ENCODE assay signal across 8 mouse cellular contexts in the genomic region with DNA sequence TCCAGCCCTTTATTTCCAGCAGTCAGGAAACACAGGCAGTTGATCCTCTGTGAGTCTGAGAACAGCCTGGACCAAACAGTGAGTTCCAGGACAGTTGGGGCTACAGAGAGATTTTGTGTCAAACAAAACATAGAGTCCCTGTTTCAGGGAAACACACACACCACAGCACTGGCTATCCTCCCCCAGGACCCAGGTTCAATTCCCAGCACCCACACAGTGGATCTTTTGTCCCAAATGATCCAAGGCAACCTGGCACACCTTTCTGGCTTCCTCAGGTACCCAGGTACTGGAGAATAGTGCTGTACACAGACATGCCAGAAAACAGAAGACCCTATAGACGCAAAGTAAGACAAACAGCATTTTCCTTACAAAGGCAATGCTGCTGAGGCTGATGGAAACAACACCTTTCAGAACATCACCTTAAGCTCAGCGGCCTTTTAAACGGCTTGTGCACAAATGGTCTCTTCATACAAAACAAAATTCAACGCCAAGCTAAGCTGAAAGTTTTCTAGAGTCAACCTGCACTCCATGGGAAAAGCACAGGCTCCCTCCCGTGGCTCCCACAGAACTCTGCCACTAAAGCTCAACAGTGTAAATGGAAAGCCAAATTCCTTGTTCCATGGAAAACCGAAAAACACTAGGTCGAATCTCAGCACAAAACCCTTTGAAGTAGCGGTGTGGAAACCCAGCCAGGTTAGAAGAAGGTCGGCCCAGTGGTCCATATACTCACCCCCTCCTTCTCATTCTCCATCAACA. TPM values are rescaled to one million over a fixed set of nuclear protein-coding genes. Genes with fewer than 3 reads are reported as not detected.
DNase-seq lines count a peak whose midpoint lies in the region; ATAC-seq and TF ChIP-seq lines count a peak whose summit lies in the region.

No protein-coding gene starts in this region.

- in situ Hi-C loops in ES-E14 (cut with MboI; ENCODE audit: low sequenced_read_pairs in 2 of 2, unreplicated experiment in 2 of 2) = no loop called here

- peak overlapping the region; percentile 80 for H3K4me2 ChIP-seq in heart, embryonic 12.5 days
- peak overlapping the region; percentile 88 for H3K4me2 ChIP-seq in heart, embryonic 16.5 days (ENCODE audit: low read depth, low read length)

- ATAC-seq in heart, embryonic 12.5 days (ENCODE audit: insufficient number of reproducible peaks, low FRiP score) = no peak
- ATAC-seq in heart, embryonic 16.5 days (replicated peaks; ENCODE audit: extremely low read depth, insufficient read depth, low FRiP score) = no peak

- WGBS in heart, embryonic 12.5 days = 26% methylated on average over 9 of the region's 9 CpGs
- WGBS in heart, embryonic 16.5 days = 25% methylated on average over 9 of the region's 9 CpGs

- DNase-seq in heart, postnatal 4 days = no peak
- no peak for DNase-seq in ES-E14 (ENCODE audit: low read depth, low spot score)
- peak; percentile 2 for DNase-seq in lung, postnatal 10 days
- no peak for DNase-seq in ovary, postnatal 14 days (ENCODE audit: low spot score)
- DNase-seq in thymus, postnatal 4 days = no peak
- no peak for DNase-seq in left cerebral cortex, adult 18-20 months (ENCODE audit: low spot score in 2 of 2)

- H3K9me3 ChIP-seq in heart, embryonic 12.5 days (replicated peaks) = no peaks in the 10 kb centered on the region
- H3K9me3 ChIP-seq in ES-E14 (ENCODE audit: control insufficient read depth, insufficient read depth, low read depth, low read length) = no peaks in the 10 kb centered on the region
- no peaks in the 10 kb centered on the region for H3K9me3 ChIP-seq in heart, embryonic 16.5 days (replicated peaks; ENCODE audit: control insufficient read depth, low read length)

- peak overlapping the region; percentile 94 for H3K27ac ChIP-seq in heart, embryonic 12.5 days (ENCODE audit: poor library complexity, severe bottlenecking)
- peak overlapping the region; percentile 87 for H3K27ac ChIP-seq in ES-E14 (ENCODE audit: insufficient read depth, low read depth, low read length, poor library complexity, severe bottlenecking)
- peak overlapping the region; percentile 97 for H3K27ac ChIP-seq in heart, embryonic 16.5 days (ENCODE audit: low read length)

- H3K9ac ChIP-seq in heart, embryonic 12.5 days = peak overlapping the region; percentile 77
- H3K9ac ChIP-seq in ES-E14 (ENCODE audit: insufficient read depth, low read depth, low read length, poor library complexity, severe bottlenecking) = peak overlapping the region; percentile 97
- peak overlapping the region; percentile 90 for H3K9ac ChIP-seq in heart, embryonic 16.5 days (ENCODE audit: low read length)

- H3K4me3 ChIP-seq in heart, embryonic 12.5 days = peak overlapping the region; percentile 93
- peak overlapping the region; percentile 95 to 99 for H3K4me3 ChIP-seq in ES-E14 (ENCODE audit: insufficient read depth in 1 of 2, low read depth in 1 of 2, low read length in 2 of 2, poor library complexity in 1 of 2, severe bottlenecking in 1 of 2)
- H3K4me3 ChIP-seq in heart, embryonic 16.5 days (ENCODE audit: low read length) = peak overlapping the region; percentile 74

- no peaks in the 10 kb centered on the region for H3K27me3 ChIP-seq in heart, embryonic 12.5 days (replicated peaks)
- no peaks in the 10 kb centered on the region for H3K27me3 ChIP-seq in heart, embryonic 16.5 days (ENCODE audit: control insufficient read depth, insufficient read depth, low read length)

- H3K36me3 ChIP-seq in heart, embryonic 12.5 days = peaks cover 51% of the 10 kb centered on the region
- H3K36me3 ChIP-seq in ES-E14 (ENCODE audit: control insufficient read depth, insufficient read depth, low read length, poor library complexity, severe bottlenecking) = peaks cover 42% of the 10 kb centered on the region
- peaks cover 30% of the 10 kb centered on the region for H3K36me3 ChIP-seq in heart, embryonic 16.5 days (ENCODE audit: control insufficient read depth, insufficient read depth)

- peaks cover 35% of the 10 kb centered on the region for H3K4me1 ChIP-seq in heart, embryonic 12.5 days (replicated peaks)
- peaks cover 5 to 19% of the 10 kb centered on the region in 2 experiments; a peak in 3 of 4 replicates for H3K4me1 ChIP-seq in ES-E14 (ENCODE audit: control insufficient read depth in 2 of 2, insufficient read depth in 2 of 2, low read length in 2 of 2, poor library complexity in 1 of 2)
- H3K4me1 ChIP-seq in heart, embryonic 16.5 days (ENCODE audit: control insufficient read depth, insufficient read depth, low read length) = peaks cover 29% of the 10 kb centered on the region

TF ChIP-seq in ES-E14, 5 proteins besides CTCF, POLR2A, EP300 and RAD21:
- TF ChIP-seq MAFK (IDR thresholded peaks at IDR 0.05; ENCODE audit: insufficient read depth, low read depth, low read length) (no peak), HCFC1 (IDR thresholded peaks at IDR 0.05; ENCODE audit: borderline replicate concordance, insufficient read depth, low read length) (no peak), ZNF384 (IDR thresholded peaks at IDR 0.05; ENCODE audit: low read depth, low read length) (no peak), CHD2 (IDR thresholded peaks at IDR 0.05; ENCODE audit: low read depth, low read length) (no peak), ZC3H11A (IDR thresholded peaks at IDR 0.05; ENCODE audit: borderline replicate concordance, low read depth, low read length) (no peak)

RNA-seq across cellular contexts. Expression of a gene that starts 1.4 kb away (rescaled TPM):
- polyA plus RNA-seq in heart, embryonic 12.5 days (2016; fragmentation: Nextera tagmentation; extraction: Ambion mirVana) = 67.5 and 73.3 TPM in 2 replicates
- total RNA-seq in heart, postnatal 4 days (2021) = 10 to 100 TPM; 38.2 to 46.0 TPM
- 68.0 and 72.4 TPM in 2 replicates for total RNA-seq in ES-E14 (2012; rRNA removed)
- polyA plus RNA-seq in heart, embryonic 16.5 days (2015; fragmentation: Nextera tagmentation; extraction: Ambion mirVana) = 57.1 and 59.8 TPM in 2 replicates
- total RNA-seq in left cerebral cortex, adult 18-20 months (2021) = 100 to 1,000 TPM; 128 to 133 TPM

RNA-seq across cellular contexts. Expression of a gene that starts 7.5 kb away (rescaled TPM):
- polyA plus RNA-seq in heart, embryonic 12.5 days (2016; fragmentation: Nextera tagmentation; extraction: Ambion mirVana) = 18.7 and 20.3 TPM in 2 replicates
- 10 to 100 TPM; 10.5 to 12.5 TPM for total RNA-seq in heart, postnatal 4 days (2021)
- total RNA-seq in ES-E14 (2012; rRNA removed) = 61.2 and 84.6 TPM in 2 replicates
- polyA plus RNA-seq in heart, embryonic 16.5 days (2015; fragmentation: Nextera tagmentation; extraction: Ambion mirVana) = 16.7 and 16.9 TPM in 2 replicates
- total RNA-seq in left cerebral cortex, adult 18-20 months (2021) = 1 to 10 TPM; 7.6 to 9.0 TPM

RNA-seq across cellular contexts. Expression of a gene that starts 9.4 kb away (rescaled TPM):
- polyA plus RNA-seq in heart, embryonic 12.5 days (2016; fragmentation: Nextera tagmentation; extraction: Ambion mirVana) = 35.4 and 36.0 TPM in 2 replicates
- 10 to 100 TPM; 38.2 to 41.4 TPM for total RNA-seq in heart, postnatal 4 days (2021)
- total RNA-seq in ES-E14 (2012; rRNA removed) = 1.7 and 1.8 TPM in 2 replicates
- polyA plus RNA-seq in heart, embryonic 16.5 days (2015; fragmentation: Nextera tagmentation; extraction: Ambion mirVana) = 32.4 and 33.6 TPM in 2 replicates
- total RNA-seq in left cerebral cortex, adult 18-20 months (2021) = 10 to 100 TPM; 27.9 to 35.5 TPM

RNA-seq across cellular contexts. Expression of a gene that starts 29.3 kb away (rescaled TPM):
- not detected in 2 replicates for polyA plus RNA-seq in heart, embryonic 12.5 days (2016; fragmentation: Nextera tagmentation; extraction: Ambion mirVana)
- total RNA-seq in heart, postnatal 4 days (2021) = not detected
- not detected in 2 replicates for total RNA-seq in ES-E14 (2012; rRNA removed)
- 0.17 and 0.26 TPM in 2 replicates for polyA plus RNA-seq in heart, embryonic 16.5 days (2015; fragmentation: Nextera tagmentation; extraction: Ambion mirVana)
- 1 to 10 TPM; 2.2 to 2.8 TPM for total RNA-seq in left cerebral cortex, adult 18-20 months (2021)

RNA-seq across cellular contexts. Expression of a gene that starts 45.6 kb away (rescaled TPM):
- polyA plus RNA-seq in heart, embryonic 12.5 days (2016; fragmentation: Nextera tagmentation; extraction: Ambion mirVana) = 38.5 and 39.3 TPM in 2 replicates
- 10 to 100 TPM; 16.7 to 18.6 TPM for total RNA-seq in heart, postnatal 4 days (2021)
- 75.9 and 124 TPM in 2 replicates for total RNA-seq in ES-E14 (2012; rRNA removed)
- 38.1 and 38.9 TPM in 2 replicates for polyA plus RNA-seq in heart, embryonic 16.5 days (2015; fragmentation: Nextera tagmentation; extraction: Ambion mirVana)
- 10 to 100 TPM; 28.7 to 34.3 TPM for total RNA-seq in left cerebral cortex, adult 18-20 months (2021)

Comparison
In these comparisons a context has a peak if more than half of its experiments do, and no peak if none do; other contexts are left out.
1. RNA of a gene that starts 9.4 kb away (total RNA-seq): 38.2 to 41.4 TPM in heart, postnatal 4 days and 27.9 to 35.5 TPM in left cerebral cortex, adult 18-20 months; 1.7 to 1.8 TPM in ES-E14; every median in the first group is over 10 times any median in the second.
2. Peak in every context shown above with its lines, with median percentiles within 50 percentile points of each other: H3K27ac ChIP-seq, H3K4me3 ChIP-seq and H3K9ac ChIP-seq.